Mouse (Mus musculus): ENCODE data around the gene Foxq1.
A peak's percentile ranks its signal among the peaks of the same experiment; 100 is the strongest.

Gene Foxq1

DNA sequence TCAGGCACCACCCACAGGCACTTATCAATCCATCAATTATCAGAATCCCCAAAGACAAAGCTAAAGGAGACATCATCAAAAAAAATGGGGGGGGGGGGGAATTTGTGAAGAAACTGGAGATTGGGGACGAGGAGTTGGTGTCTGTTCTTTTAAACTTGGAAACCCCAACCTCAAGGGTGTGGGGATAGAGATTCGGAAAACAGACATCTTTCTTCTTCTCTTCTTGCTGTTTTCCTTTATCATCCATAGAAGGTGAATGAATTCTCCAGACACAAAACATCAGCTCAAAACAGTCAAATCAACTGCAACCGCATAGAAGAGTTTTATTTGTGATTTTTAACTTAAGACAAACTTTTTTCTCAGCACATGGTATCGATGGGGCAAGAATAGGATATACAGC lies at the start of gene Foxq1:
TSS of gene Foxq1 (plus strand) at position 301 of the 400 bp plus-strand sequence.
- no peak for DNase-seq

DNA sequence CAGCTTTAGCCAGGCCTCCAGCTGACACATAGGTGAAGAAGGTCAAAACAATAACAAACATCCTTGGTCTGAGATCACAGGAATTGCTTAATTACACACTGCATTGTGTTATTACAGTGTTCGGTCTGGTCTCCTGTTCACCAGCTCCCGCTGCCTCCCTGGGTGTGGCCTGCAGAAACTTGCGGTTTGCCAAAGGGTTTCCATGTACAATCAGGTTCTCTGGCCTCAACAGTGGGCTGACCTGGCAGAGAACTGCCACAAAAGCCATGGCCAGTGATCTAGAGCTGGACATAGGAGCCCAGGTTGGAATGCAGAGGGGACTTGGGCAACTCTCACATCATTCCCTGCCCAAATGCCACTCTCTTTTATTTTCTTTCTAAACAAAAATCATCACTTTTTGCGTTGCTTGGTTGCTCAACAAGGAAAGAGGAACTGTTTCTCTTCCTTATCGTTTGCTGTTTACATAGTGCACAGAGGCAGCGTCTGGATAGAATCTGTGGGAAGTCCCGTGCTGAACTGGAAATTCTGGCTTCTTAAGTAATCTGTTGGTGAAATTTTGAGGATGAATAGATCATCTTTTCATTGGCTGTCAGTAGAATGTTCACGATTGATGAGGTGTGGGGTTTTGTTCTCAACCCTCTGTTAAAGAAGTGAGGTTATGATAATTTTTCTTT lies 49.3 kb upstream of the Foxq1 start:
- DNase-seq, result no peak

DNA sequence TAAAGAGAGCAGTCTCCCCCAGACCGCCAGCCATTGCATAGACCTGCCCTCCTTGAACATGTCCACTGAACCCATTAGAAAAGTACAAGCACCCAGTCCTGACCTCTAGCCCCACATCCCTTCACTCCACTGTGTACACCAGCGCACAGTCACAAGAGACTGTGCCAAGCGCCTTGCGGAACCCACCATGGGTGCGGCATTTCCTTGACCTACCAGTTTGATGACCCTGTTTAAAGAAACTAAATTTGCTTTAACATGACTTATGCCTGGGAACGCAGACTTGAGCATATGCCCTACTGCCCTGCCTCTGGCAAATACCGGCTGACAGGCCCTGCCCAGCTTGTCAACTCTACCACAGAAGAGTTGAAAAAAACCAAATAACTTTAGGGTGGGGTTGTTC lies 40.7 kb upstream of the Foxq1 start:
- no peak for DNase-seq

DNA sequence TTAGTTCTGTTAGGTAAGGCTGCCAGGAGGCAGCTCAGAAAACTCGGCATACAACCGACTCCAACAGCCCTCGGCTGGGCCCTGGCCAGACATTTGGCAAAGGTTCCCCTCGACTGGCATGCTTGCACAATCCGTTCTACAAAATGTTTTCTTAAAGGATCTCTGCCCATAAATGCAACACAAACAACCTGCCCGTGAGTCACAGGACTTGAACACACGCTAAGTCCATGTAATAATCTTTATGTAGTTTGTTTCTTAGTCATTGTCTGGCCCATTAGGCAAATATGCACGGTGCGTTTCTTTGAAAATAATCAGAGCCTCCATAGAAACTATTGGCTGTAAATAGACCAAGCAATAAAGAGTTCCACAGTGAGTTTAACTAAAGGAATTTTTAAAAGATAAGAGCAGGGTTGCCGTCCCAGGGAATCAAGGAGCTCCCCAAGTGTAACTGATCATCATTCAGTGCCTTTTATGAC lies 37.5 kb upstream of the Foxq1 start:
- no peak for DNase-seq

DNA sequence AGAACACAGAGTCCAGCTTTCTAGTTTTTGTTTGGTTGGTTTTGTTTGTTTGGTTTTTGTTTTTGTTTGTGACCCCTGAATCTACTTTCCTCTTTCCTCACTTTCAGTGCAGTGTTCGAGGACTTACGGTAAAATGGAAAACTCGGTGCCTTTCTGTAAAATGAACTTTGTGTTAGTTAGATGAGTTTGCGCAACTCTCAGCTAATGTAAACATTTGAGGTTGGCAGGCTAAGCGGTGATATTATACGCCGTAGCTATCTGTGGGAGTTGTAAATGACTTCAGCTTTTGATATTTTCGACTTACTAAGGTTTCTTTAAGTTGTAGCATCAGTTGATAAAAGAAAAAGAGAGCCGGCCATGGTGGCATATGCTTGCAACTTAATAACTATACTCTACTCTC lies 37.0 kb upstream of the Foxq1 start:
- no peak for DNase-seq

DNA sequence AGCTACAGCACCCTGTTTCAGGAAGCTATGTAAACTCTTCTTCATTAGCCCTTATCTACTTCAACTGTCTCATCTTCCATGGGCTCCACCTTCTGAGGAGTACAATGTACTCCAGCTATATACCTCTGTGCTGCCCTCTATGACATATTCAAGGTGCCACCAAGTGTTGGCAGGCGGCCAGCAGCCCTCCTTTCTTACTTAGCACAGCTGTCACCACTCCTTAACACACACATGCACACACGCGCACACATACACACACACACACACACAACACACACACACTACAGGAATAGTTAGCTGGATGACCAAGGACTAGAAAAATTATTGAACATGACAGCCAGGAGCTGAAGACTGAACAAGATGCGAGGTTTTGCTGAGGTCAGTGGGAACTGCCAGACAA lies 31.0 kb upstream of the Foxq1 start:
- no peak for DNase-seq

DNA sequence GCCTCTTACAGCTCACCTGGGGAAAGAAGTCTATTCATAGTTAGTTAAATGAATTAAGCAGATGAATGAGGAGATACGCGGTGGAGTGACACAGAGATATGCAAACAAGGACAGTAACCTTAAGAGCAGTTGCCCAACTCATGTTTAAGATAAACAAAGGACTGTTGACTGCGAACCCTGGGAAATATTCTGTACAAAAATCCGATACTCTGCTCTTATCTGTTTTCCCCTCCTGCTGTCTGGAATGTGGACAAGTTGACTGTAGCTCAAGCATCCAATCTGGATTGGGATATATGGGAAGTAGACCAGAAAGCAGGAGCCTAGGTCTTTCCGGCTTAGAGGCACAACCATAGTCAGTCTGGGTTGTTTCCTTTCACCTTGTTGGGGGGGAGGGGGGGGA lies 24.7 kb upstream of the Foxq1 start:
- no peak for DNase-seq

DNA sequence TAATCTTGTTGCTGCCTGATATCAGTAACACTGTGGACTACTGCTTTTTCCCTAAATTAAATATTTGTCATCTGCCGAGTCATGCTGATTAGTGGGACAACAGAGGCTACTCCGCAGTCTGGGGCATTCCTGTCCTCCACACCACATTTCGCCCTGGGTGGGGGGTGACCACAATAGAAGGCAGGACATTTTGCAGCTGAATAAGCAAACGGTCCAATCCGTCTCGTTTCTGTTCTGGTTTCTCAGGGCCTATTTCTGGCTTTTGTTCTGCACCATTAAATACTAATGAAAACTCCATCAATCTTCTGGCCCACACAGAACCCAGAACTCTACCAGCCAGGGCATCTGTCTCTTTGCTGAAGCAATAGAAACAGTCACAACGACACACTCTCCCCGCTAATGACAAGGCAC lies 24.3 kb upstream of the Foxq1 start:
- DNase-seq, result peak; percentile 11

DNA sequence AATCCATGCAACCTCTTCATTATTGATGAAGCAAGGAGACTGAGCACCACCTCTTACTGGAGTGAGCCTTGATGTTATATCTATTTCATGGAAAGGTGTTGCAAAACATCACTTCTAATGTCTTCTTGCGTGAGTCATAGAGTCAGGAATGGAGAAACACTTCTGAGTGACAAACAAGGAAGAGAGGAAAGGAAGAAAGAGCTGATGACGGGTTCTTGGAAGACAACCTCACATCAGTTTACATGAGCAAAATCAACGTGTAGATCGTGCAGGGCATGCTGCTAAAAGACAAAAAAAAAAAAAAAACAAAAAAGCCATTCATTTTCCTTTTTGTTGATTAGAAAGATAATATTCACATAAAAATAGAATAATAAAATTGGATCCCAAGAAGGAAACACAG lies 21.2 kb upstream of the Foxq1 start:
- no peak for DNase-seq

DNA sequence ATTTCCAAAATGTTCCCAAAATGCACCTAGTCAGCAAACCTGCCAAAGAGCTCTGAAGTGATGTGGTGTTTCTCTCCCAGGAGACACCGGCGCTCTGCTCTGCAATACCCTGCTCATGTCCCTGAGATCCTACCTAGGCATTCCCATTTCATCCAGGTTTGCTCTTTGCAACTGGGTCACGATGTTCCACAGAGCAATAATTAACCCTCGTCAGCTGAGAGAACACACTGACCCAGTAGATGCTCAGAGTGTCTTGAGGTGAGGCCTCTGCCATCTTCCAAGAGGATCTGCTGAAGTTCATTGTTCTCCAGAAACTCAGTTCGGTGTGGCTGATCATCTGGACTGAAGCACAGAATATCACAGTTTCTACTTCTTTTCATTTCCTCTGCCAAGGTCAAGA lies 12.9 kb upstream of the Foxq1 start:
- no peak for DNase-seq

DNA sequence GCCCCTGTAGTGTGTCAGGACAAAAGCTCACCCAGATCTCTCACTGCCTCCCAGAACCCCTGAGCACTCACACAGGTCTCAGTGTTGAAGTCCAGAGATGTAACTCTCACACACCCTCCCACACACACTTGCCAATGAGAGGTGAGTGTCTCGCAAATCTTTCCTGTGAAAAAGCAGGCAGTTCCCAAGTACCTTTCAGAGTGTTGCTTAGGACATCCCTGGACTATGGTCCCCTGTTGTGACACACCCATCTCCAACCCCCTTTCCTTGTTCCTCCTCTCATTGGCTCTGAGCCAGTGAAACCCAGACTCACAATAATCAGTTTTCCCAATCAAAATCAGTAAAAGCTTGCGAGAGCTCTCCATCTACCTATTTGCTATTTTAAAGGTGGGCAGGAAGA lies 9.2 kb upstream of the Foxq1 start:
- no peak for DNase-seq

DNA sequence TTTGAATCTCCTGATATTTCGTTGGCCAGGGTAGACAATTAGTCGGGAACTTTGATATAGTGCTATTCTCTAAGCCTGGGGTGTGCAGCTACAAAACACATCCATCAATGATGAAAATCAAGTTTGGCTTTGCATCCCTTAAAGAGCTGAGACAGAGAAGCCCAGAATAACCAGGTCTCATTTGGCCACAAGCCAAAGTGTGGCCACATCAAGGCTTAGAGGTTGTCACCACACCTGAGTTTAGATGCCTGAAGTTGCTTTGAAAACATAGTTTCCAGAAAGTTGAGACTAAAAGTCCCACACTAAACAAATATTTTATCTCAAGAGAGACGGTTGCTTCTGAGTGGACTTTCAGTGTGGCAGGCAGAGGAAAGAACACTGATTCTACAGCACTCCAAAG lies 8.7 kb upstream of the Foxq1 start:
- no peak for DNase-seq

DNA sequence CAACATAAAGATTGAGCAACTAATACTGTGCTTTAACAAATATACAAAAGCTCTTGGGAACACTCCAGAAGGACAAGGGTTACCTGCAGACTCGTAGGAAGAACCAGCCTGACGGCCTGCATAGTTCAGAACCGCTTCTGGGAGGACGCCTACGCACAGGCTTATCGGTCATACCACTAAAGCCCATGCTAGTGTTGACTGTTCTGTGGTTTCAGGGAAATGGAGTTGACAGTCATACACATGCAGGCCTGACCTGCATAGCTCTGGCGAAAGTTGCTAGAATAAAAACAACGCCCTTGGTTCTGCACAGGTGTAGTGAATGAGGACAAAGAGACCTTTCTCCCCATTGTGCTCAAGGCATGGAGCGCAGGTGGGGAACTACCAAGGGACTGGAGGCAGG lies 8.3 kb upstream of the Foxq1 start:
- DNase-seq, result no peak

DNA sequence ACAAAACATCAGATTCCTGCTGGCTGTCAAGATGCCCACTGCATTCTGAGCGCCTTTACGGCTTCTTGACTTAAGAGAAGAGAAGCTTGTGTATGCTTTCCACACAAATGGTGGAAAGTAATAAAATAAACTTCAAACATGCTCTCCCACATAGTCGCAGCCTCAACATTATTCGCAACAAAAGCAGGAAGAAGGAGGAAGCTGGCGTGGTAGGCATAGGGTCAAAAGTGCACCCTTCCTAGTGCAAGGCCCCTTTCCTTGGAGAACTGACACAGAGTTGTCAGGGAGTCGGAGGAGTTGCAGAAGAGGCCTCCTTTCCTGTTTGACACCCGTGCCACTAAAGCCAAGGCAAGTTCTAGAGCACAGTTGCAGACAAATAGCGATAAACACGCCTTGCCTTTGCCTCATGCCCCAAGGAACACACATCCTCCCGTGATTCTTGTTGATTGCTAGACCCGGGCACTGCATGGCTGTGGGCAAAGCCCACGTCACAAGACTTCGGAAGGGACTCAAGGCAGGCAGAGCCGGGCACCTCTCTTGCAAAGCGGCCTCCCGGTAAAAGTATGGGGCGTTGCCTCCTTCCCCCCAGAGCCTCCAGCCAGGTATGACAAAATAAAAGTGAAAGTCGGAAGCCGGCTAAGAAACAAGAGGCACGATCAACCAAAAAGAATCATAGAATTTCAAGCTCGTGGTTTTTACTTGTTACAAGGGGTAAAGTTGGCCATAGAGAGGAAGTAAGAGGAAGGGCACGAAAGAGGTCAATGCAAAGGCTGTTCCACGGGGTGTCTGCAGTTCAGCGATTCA lies 1.2 kb downstream of the Foxq1 start:
- DNase-seq, result no peak

DNA sequence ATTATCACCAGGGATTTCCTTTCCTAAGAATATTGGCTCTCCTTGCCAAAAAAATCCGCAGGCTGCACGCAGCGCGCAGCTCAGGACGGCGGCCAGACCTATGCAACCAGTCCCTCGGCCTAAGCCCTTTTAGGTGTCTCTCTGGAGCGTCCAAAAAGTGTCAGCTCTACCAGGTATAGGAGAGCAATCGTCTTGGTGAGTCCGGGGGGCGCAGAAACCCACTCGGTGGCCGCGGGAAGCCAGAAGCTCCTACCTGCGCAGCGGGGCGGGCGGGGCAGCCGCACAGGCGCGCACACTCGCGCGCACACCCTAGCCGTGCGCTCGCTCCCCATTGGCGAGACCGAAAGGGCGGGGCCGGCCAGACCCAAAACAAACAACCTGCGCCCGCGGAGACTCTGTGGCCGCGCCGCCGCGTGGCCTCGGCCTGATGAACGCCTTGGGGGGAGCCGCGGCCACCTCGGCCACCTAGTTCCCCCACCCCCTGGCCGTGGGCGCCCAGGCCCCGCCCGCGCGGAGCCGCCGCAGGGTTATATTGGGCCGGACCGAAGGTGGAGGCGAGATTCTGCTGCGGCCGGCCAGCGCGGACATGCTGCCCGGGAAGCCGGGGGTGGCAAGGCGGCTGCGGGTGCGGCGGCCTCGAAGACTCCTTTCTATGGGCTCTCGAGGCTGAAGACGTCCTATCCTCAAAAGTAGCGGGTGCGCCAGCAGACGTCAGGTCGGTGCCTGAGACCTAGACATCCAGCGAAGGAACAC lies 2.0 kb downstream of the Foxq1 start:
- DNase-seq, result no peak

DNA sequence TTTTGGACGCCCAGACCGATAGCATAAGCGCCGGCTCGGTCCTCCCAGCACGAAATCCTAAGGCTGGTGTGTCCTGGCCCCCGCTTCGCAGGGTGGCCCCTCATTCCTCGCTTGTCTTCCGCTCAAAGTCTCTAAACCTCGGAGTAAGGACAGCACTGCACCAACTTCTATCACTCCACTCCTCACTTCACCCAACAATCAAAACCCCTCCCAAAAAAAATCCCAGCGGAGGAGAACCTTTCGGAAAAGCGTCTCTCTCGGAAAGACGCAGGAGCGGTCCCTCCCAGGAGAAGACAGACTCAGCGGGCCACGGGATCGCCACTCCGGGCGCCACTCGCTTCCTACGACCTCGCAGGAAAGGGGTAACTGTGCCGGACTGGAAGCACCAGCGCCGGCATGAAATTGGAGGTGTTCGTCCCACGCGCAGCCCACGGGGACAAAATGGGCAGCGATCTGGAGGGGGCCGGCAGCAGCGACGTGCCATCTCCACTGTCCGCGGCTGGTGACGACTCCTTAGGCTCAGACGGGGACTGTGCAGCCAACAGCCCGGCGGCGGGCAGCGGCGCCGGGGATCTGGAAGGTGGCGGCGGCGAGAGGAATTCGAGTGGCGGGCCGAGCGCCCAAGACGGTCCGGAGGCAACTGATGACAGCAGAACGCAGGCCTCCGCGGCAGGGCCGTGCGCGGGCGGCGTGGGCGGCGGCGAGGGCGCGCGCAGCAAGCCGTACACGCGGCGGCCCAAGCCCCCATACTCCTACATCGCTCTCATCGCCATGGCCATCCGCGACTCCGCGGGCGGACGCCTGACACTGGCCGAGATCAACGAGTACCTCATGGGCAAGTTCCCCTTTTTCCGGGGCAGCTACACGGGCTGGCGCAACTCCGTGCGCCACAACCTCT lies 2.8 kb downstream of the Foxq1 start, which contains the start of gene A530084C06Rik:
TSS of gene A530084C06Rik (minus strand) at position 813 of the 898 bp plus-strand sequence.
- no peak for DNase-seq

DNA sequence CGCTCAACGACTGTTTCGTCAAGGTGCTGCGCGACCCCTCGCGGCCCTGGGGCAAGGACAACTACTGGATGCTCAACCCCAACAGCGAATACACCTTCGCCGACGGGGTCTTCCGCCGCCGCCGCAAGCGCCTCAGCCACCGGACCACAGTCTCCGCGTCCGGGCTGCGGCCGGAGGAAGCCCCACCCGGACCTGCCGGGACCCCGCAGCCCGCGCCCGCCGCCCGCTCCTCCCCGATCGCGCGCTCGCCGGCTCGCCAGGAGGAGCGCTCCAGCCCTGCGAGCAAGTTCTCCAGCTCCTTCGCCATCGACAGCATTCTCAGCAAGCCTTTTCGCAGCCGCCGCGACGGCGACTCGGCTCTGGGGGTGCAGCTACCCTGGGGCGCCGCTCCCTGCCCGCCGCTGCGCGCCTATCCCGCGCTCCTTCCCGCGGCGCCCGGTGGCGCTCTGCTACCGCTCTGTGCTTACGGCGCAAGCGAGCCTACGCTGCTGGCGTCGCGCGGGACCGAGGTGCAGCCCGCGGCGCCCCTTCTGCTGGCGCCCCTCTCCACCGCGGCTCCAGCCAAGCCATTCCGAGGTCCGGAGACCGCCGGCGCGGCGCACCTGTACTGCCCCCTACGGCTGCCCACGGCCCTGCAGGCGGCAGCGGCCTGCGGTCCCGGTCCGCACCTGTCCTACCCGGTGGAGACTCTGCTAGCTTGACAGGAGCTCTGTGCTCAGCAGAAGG lies 3.6 kb downstream of the Foxq1 start:
- DNase-seq, result no peak

DNA sequence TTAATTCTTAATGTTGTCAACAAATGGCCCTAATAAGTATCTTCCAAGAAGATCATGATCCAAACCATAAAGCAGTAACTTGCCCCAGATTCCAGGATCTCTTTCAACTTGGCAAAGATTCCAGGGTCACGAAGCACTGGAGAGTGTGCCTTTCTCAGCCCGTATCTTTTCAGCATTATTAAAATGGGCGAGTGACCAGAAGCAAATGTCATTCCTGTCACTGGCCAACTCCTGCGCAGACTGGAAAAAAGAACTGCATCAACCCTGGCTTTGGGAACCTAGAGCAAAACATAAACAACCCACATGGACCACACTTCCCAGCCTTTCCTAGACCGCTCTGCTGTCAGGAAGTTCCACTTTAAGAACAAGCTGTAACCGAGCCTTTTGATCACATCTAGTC lies 8.5 kb downstream of the Foxq1 start:
- no peak for DNase-seq

DNA sequence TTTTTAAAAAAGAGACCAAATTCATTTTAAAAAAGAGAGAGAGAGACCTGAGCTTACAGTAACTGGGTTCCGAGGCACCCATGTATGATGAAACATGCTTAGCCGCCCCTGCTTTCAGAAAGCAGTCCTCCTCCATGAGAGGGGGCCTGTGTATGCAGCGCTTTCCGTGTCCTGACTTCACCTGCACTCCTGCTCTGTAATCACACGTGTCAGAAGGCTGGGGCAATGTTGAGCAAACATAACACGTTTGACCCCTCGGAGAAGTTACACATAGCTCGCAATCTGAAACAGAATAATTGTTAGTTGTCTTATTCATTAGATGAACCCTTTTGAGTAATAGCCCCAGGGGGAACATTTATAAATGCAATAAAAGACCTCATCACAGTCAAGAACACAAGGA lies 11.2 kb downstream of the Foxq1 start:
- DNase-seq, result no peak

DNA sequence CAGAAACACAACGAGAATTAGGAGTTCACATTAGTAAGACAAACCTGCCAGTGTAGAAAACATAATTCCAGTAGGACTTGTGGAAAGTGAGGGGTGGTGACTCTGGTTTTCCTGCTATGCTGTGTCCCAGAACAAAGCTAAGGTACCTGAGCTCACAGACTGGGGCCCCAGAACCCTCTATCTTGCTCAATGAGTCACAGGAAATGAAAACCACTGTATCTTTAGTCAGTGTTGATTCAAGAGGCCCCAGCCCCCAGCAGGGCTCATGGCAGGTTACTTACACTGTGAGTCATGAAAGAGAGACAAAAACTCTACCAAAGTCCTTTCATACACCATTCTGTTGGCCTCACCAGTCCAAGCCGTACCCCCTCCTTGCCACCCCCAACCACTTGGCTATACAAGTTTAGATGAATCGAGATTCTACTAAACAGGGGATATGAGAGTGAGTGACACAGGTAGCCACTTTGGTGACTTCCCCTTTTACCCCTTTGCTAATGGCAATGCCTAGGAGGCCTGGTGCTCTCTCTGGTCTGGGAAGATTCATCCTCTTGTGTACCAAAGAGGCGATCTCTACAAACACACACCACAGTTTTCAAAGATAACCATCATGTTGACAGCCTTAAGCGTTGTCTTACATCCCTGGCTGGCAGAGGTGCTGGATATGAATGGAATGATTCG lies 11.8 kb downstream of the Foxq1 start:
- DNase-seq, result no peak

DNA sequence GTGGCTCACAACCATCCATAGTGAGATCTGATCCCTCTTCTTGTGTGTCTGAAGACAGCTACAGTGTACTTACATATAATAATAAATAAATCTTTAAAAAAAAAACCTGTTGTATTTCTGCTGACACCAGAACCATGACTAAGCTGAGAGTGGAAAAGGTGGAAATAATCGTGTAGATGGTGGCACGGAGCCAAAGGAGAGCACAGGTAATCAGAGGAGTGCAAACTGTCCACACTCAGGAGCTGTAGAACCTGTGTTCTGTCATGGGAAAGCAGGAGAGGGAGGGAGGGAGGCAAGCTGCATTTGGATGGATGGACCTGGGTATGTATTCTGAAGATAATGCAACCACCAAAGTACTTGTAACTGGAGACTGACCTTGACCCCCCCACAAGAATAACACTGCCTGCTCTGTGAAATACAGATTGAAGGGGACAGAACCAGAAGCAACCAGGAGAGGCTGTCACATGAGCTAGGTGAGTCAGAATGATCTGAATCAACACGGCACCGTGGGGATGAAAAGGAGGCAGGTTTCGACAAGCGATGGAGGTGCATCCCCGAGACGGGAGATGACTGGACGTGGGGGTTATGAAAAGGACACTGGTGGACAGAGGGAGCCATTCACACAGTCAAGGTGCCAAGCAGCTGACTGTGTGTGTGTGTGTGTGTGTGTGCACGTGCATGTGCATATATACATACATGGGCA lies 17.0 kb downstream of the Foxq1 start:
- no peak for DNase-seq

All from layer of hippocampus, adult 9-11 months (tissue).